Mouse (Mus musculus): ENCODE data around the gene Lin9.

- TF ChIP-seq CTCF (IDR thresholded peaks at IDR 0.05; ENCODE audit: insufficient read depth, low read length) (no peak), POLR2A (IDR thresholded peaks at IDR 0.05; ENCODE audit: borderline replicate concordance, extremely low read depth, low read depth, low read length) (no peak)
Measured at GRCm38 (mm10) chr1:180698063-180698462, 57.1 kb downstream of the Lin9 start.
